Comparison of ENCODE assay signal across 1 mouse cellular context in the genomic region with DNA sequence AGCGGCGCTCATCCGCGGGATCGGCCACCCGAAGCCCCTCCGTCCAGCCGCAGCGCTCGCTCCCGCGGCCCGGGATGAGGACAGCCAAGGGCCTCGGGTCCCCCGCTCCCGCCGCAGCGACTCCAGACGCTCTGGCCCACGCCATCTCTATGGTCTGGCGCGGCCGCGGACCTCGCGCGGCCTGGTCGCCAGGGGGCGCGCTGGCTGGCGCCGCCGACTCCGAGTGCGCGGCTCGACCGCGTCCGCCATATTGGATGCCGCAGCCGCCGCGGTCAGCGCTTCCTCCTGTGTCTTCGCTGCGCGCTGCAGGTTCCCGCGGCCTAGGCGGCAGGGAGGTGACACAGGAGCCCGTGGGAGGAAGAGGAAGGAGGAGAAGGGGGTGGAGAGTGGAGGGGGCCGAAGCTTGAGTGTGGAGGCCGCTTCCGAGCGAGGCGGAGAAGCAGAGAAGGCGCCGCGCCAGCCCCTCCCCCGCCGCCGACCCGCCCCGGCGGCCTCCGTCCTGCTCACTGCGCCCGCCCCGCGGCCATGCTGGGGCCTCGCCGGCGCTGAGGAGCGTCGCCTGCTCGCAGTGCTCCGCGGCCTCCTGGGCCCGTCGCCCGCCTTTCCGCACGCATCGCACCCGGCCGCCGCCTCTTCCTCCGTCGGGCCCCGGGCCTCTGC.
A peak's percentile ranks its signal among the peaks of the same experiment; 100 is the strongest.
TF ChIP-seq lines count a peak whose summit lies in the region.

Gene Scaf8 (plus strand): TSS at position 253 of the 660 bp plus-strand sequence.

TF ChIP-seq in CH12.LX, 34 proteins besides CTCF, POLR2A, EP300 and RAD21 (continued from another document):
- TF ChIP-seq NRF1 (IDR thresholded peaks at IDR 0.05; ENCODE audit: low read depth, low read length) (peak; percentile 67), ELF1 (IDR thresholded peaks at IDR 0.05; ENCODE audit: low read depth, low read length) (peak; percentile 71; the same call in 1 of the 2 replicates), MXI1 (IDR thresholded peaks at IDR 0.05; ENCODE audit: low read depth, low read length) (peak; percentile 61), ZNF384 (IDR thresholded peaks at IDR 0.05; ENCODE audit: low read depth, low read length) (no peak), CHD2 (IDR thresholded peaks at IDR 0.05; ENCODE audit: low read length) (peak; percentile 25; the same call in 1 of the 2 replicates), GABPA (IDR thresholded peaks at IDR 0.05; ENCODE audit: insufficient replicate concordance, low read depth, low read length) (no peak; the same call in 1 of the 2 replicates), SIN3A (IDR thresholded peaks at IDR 0.05; ENCODE audit: low read length) (no peak; the same call in 1 of the 2 replicates), ETS1 (conservative IDR thresholded peaks at IDR 0.05; ENCODE audit: low read depth, low read length) (0 out of 2 replicates have a peak, but pooled peaks have one; percentile 21), JUND (conservative IDR thresholded peaks at IDR 0.05; ENCODE audit: low read depth, low read length) (no peak), MAFK (IDR thresholded peaks at IDR 0.05; ENCODE audit: insufficient replicate concordance, low read length) (no peak), TBP (conservative IDR thresholded peaks at IDR 0.05; ENCODE audit: low read depth, low read length) (0 out of 2 replicates have a peak, but pooled peaks have one; percentile 33), MAZ (IDR thresholded peaks at IDR 0.05; ENCODE audit: low read depth, low read length) (peak; percentile 74), ZC3H11A (IDR thresholded peaks at IDR 0.05; ENCODE audit: low read depth, low read length) (no peak), BHLHE40 (IDR thresholded peaks at IDR 0.05; ENCODE audit: low read depth, low read length) (no peak), RCOR1 (conservative IDR thresholded peaks at IDR 0.05; ENCODE audit: low read depth, low read length) (no peak), USF2 (conservative IDR thresholded peaks at IDR 0.05; ENCODE audit: low read depth, low read length) (no peak), PAX5 (IDR thresholded peaks at IDR 0.05; ENCODE audit: low read length) (no peak), MYC (IDR thresholded peaks at IDR 0.05; ENCODE audit: low read depth, low read length) (peak; percentile 8; the same call in 1 of the 2 replicates), POLR2AphosphoS2 (IDR thresholded peaks at IDR 0.05; ENCODE audit: low read depth, low read length) (0 out of 2 replicates have a peak, but pooled peaks have one; percentile 44), KAT2A (IDR thresholded peaks at IDR 0.05; ENCODE audit: insufficient replicate concordance, low read length) (0 out of 2 replicates have a peak, but pooled peaks have one; percentile 18), E2F4 (IDR thresholded peaks at IDR 0.05; ENCODE audit: insufficient replicate concordance, low read depth, low read length) (no peak), MEF2A (IDR thresholded peaks at IDR 0.05; ENCODE audit: borderline replicate concordance, low read depth, low read length) (peak; percentile 48; the same call in 1 of the 2 replicates), UBTF (IDR thresholded peaks at IDR 0.05; ENCODE audit: low read depth, low read length) (peak; percentile 86; the same call in 1 of the 2 replicates), HCFC1 (IDR thresholded peaks at IDR 0.05; ENCODE audit: low read depth, low read length) (peak; percentile 74), IRF4 (IDR thresholded peaks at IDR 0.05; ENCODE audit: low read depth, low read length) (no peak; the same call in 1 of the 2 replicates), JUN (IDR thresholded peaks at IDR 0.05; ENCODE audit: insufficient read depth, low read depth, low read length) (no peak)
